Mouse (Mus musculus) kidney, adult 2 months (tissue): ENCODE results near the gene Bloc1s6.

Source experiments
- CTCF ChIP-seq: fragments of 200-500 bp; conservative IDR thresholded peaks from 2 replicates; pipeline ENCODE4 v1.5.1; 2011; ENCODE audit warnings: low read depth, mild to moderate bottlenecking, control low read depth, low read length, moderate library complexity, mixed read lengths; ENCODE audit not compliant: insufficient read depth, insufficient read length
- POLR2A ChIP-seq: fragments of 200-500 bp; IDR thresholded peaks from one replicate; pipeline ENCODE4 v1.6.1; 2011; ENCODE audit warnings: low read depth, low read length, control low read depth

GRCm38 (mm10) chr2:122709156-122709555 is 29.1 kb upstream of the Bloc1s6 start:
- no peak for TF ChIP-seq CTCF
- TF ChIP-seq POLR2A: no peak
